Mouse (Mus musculus) hindbrain, postnatal 0 days (tissue): ENCODE results near the gene Scd4. TPM values are rescaled to one million over a fixed set of nuclear protein-coding genes. Genes with fewer than 3 reads are reported as not detected.
"Not testable (repeated sequence)": the region's sequence is repeated elsewhere in the genome, so short reads cannot be mapped to it uniquely, and the experiment has no call there.

Experiments used
- ATAC-seq: fragments of 200-750 bp; cut with Nextera tagmentation; 2 replicates; pipeline ENCODE4 v1.8.0; 2017; ENCODE audit warnings: mild to moderate bottlenecking, moderate TSS enrichment, moderate library complexity
- DNase-seq: peaks from one replicate; pipeline ENCODE4 v3.0.0-alpha.2; 2015; ENCODE audit warnings: low spot score
- H3K27ac ChIP-seq: fragments of 300-500 bp; sonication (generic); 2 replicates; pipeline ENCODE4 v1.5.1; 2014; ENCODE audit warnings: mild to moderate bottlenecking
- H3K27me3 ChIP-seq: fragments of 300-500 bp; sonication (generic); 2 replicates; pipeline ENCODE4 v1.6.1; 2014; ENCODE audit warnings: low read length, mixed read lengths; ENCODE audit not compliant: insufficient read depth
- H3K36me3 ChIP-seq: fragments of 300-500 bp; sonication (generic); 2 replicates; pipeline ENCODE4 v1.6.1; 2014; ENCODE audit warnings: low read length, mixed read lengths; ENCODE audit not compliant: insufficient read depth
- H3K4me1 ChIP-seq: fragments of 300-500 bp; sonication (generic); 2 replicates; pipeline ENCODE4 v1.6.1; 2014; ENCODE audit warnings: antibody characterized with exemption, low read length, mixed read lengths; ENCODE audit not compliant: insufficient read depth
- H3K4me2 ChIP-seq: fragments of 300-500 bp; sonication (generic); 2 replicates; pipeline ENCODE4 v1.6.1; 2014; ENCODE audit warnings: low read depth, mild to moderate bottlenecking, low read length, moderate library complexity, mixed read lengths
- H3K4me3 ChIP-seq: fragments of 300-500 bp; sonication (generic); 2 replicates; pipeline ENCODE4 v1.5.1; 2014; ENCODE audit warnings: low read length
- H3K9ac ChIP-seq: fragments of 300-500 bp; sonication (generic); replicated peaks from 2 replicates; pipeline ENCODE4 v1.6.1; 2014; ENCODE audit warnings: mild to moderate bottlenecking, low read length, moderate library complexity, mixed read lengths
- H3K9me3 ChIP-seq: fragments of 300-500 bp; sonication (generic); 2 replicates; pipeline ENCODE4 v1.6.1; 2016; ENCODE audit warnings: low read length, mixed read lengths
- CTCF ChIP-seq: IDR thresholded peaks from 2 replicates; pipeline ENCODE4 v1.5.1; 2016; ENCODE audit warnings: antibody characterized with exemption, control low read depth, low read depth
- WGBS: fragments of 180-500 bp; shearing (Covaris S2); extraction: QIAGEN DNeasy Blood & Tissue Kit; methylation state at CpG from one replicate; pipeline ENCODE4 v1.1.7; 2014; 5-methylcytosine and 5-hydroxymethylcytosine counted together
- polyA plus RNA-seq: library from polyadenylated mRNA; unstranded; fragments of >200 nt; fragmentation: Nextera tagmentation; extraction: Ambion mirVana; gene quantifications from 2 replicates; pipeline ENCODE4 v1.2.1, GENCODE M21; 2015
- total RNA-seq: library from RNA; depleted of rRNA; stranded (reverse); fragments of >200 nt; gene quantifications from 2 replicates; pipeline ENCODE4 v1.2.3, GENCODE M21; 2014

The Scd4 gene
- total and polyA plus RNA-seq, 2 experiments from 2014 or later = 0.09 to 0.84 TPM

- no peaks in the 10 kb centered on the region for H3K9me3 ChIP-seq
- DNase-seq = peak; percentile 86
- ATAC-seq = peak; percentile 84
- no peak overlapping the region for H3K9ac ChIP-seq
- no peak overlapping the region for H3K4me2 ChIP-seq
- H3K27me3 ChIP-seq = no peaks in the 10 kb centered on the region
- peak; percentile 97 for TF ChIP-seq CTCF
- no peak overlapping the region for H3K27ac ChIP-seq
- no peaks in the 10 kb centered on the region for H3K4me1 ChIP-seq
- H3K36me3 ChIP-seq = no peaks in the 10 kb centered on the region
- no peak overlapping the region for H3K4me3 ChIP-seq
- WGBS = 21% methylated on average over 13 of the region's 13 CpGs
Observed at GRCm38 (mm10) chr19:44363529-44363928, 30.6 kb downstream of the Scd4 start.

GRCm38 (mm10) chr19:44364029-44364428 is 31.1 kb downstream of the Scd4 start:
- Histone ChIP-seq H3K27me3 (no peaks in the 10 kb centered on the region), H3K4me3 (no peak overlapping the region), H3K9ac (no peak overlapping the region), H3K4me2 (no peak overlapping the region), H3K36me3 (no peaks in the 10 kb centered on the region), H3K9me3 (no peaks in the 10 kb centered on the region), H3K4me1 (no peaks in the 10 kb centered on the region), H3K27ac (no peak overlapping the region)
- no peak for TF ChIP-seq CTCF
- ATAC-seq (no peak), DNase-seq (no peak)
- 82% methylated on average over 8 of the region's 8 CpGs for WGBS

- no peak for ATAC-seq
- WGBS = 86% methylated on average over 4 of the region's 4 CpGs
- no peak overlapping the region for H3K4me3 ChIP-seq
Observed at GRCm38 (mm10) chr19:44365733-44366132, 32.8 kb downstream of the Scd4 start.

GRCm38 (mm10) chr19:44367076-44367475 is 34.2 kb downstream of the Scd4 start:
- H3K9me3 ChIP-seq, H3K4me3 ChIP-seq, DNase-seq, H3K36me3 ChIP-seq, H3K9ac ChIP-seq, H3K27me3 ChIP-seq, ATAC-seq, H3K27ac ChIP-seq, H3K4me1 ChIP-seq, H3K4me2 ChIP-seq: not testable (repeated sequence)
- WGBS = 51% methylated on average over 10 of the region's 10 CpGs

More at GRCm38 (mm10) chr19:44365733-44366132, 32.8 kb downstream of the Scd4 start:
- no peak for DNase-seq
- no peak for TF ChIP-seq CTCF
- no peak overlapping the region for H3K27ac ChIP-seq
- H3K36me3 ChIP-seq = no peaks in the 10 kb centered on the region
- no peak overlapping the region for H3K9ac ChIP-seq
- no peaks in the 10 kb centered on the region for H3K9me3 ChIP-seq
- no peaks in the 10 kb centered on the region for H3K4me1 ChIP-seq
- no peak overlapping the region for H3K4me2 ChIP-seq
- H3K27me3 ChIP-seq = no peaks in the 10 kb centered on the region

GRCm38 (mm10) chr19:44369371-44369770 is 36.5 kb downstream of the Scd4 start:
- Histone ChIP-seq H3K9me3 (no peaks in the 10 kb centered on the region), H3K4me2 (no peak overlapping the region), H3K9ac (no peak overlapping the region), H3K36me3 (no peaks in the 10 kb centered on the region), H3K4me3 (no peak overlapping the region), H3K4me1 (no peaks in the 10 kb centered on the region), H3K27ac (no peak overlapping the region), H3K27me3 (no peaks in the 10 kb centered on the region)
- WGBS = 53% methylated on average over 8 of the region's 8 CpGs
- ATAC-seq = no peak
- TF ChIP-seq CTCF = no peak
- no peak for DNase-seq

- no peak for TF ChIP-seq CTCF
- ATAC-seq (no peak), DNase-seq (no peak)
- Histone ChIP-seq H3K4me1 (no peaks in the 10 kb centered on the region), H3K36me3 (no peaks in the 10 kb centered on the region), H3K27me3 (no peaks in the 10 kb centered on the region), H3K4me2 (no peak overlapping the region), H3K9me3 (no peaks in the 10 kb centered on the region), H3K27ac (no peak overlapping the region), H3K9ac (no peak overlapping the region), H3K4me3 (no peak overlapping the region)
- 72% methylated on average over 5 of the region's 5 CpGs for WGBS
Observed at GRCm38 (mm10) chr19:44370231-44370630, 37.3 kb downstream of the Scd4 start.

GRCm38 (mm10) chr19:44372969-44373368 is 40.1 kb downstream of the Scd4 start:
- no peak overlapping the region for H3K9ac ChIP-seq
- H3K27me3 ChIP-seq = no peaks in the 10 kb centered on the region
- no peaks in the 10 kb centered on the region for H3K9me3 ChIP-seq
- ATAC-seq (0 out of 2 replicates have a peak, but pooled peaks have one; percentile 66), DNase-seq (peak; percentile 78)
- H3K4me1 ChIP-seq = no peaks in the 10 kb centered on the region
- 26% methylated on average over 6 of the region's 6 CpGs for WGBS
- H3K36me3 ChIP-seq = no peaks in the 10 kb centered on the region
- H3K27ac ChIP-seq = no peak overlapping the region
- TF ChIP-seq CTCF = peak; percentile 79
- no peak overlapping the region for H3K4me3 ChIP-seq
- H3K4me2 ChIP-seq = no peak overlapping the region
